Mouse (Mus musculus) forebrain, embryonic 16.5 days (tissue): ENCODE results near the gene Fam129a. TPM values are rescaled to one million over a fixed set of nuclear protein-coding genes. Genes with fewer than 3 reads are reported as not detected.

Source experiments
- ATAC-seq: fragments of 200-750 bp; cut with Nextera tagmentation; 2 replicates; pipeline ENCODE4 v1.8.0; 2017; ENCODE audit warnings: mild to moderate bottlenecking, moderate library complexity
- H3K27ac ChIP-seq: fragments of 300-500 bp; sonication (generic); 2 replicates; pipeline ENCODE4 v1.5.1; 2014; ENCODE audit warnings: low read length, control low read depth
- H3K27me3 ChIP-seq: fragments of 300-500 bp; sonication (generic); replicated peaks from 2 replicates; pipeline ENCODE4 v1.6.1; 2014; ENCODE audit warnings: low read length; ENCODE audit not compliant: control insufficient read depth, insufficient read depth
- H3K36me3 ChIP-seq: fragments of 300-500 bp; sonication (generic); 2 replicates; pipeline ENCODE4 v1.6.1; 2014; ENCODE audit not compliant: control insufficient read depth, insufficient read depth
- H3K4me1 ChIP-seq: fragments of 300-500 bp; sonication (generic); replicated peaks from 2 replicates; pipeline ENCODE4 v1.6.1; 2014; ENCODE audit warnings: low read length; ENCODE audit not compliant: control insufficient read depth, insufficient read depth
- H3K4me2 ChIP-seq: fragments of 300-500 bp; sonication (generic); 2 replicates; pipeline ENCODE4 v1.6.1; 2014; ENCODE audit warnings: mild to moderate bottlenecking, low read length, control low read depth
- H3K4me3 ChIP-seq: fragments of 300-500 bp; sonication (generic); replicated peaks from 2 replicates; pipeline ENCODE4 v1.5.1; 2014; ENCODE audit warnings: mild to moderate bottlenecking, low read length, control low read depth
- H3K9ac ChIP-seq: fragments of 300-500 bp; sonication (generic); replicated peaks from 2 replicates; pipeline ENCODE4 v1.6.1; 2014; ENCODE audit warnings: low read depth, low read length, control low read depth
- H3K9me3 ChIP-seq: fragments of 300-500 bp; sonication (generic); 2 replicates; pipeline ENCODE4 v1.6.1; 2016; ENCODE audit warnings: low read length; ENCODE audit not compliant: control insufficient read depth
- WGBS: fragments of 180-500 bp; shearing (Covaris S2); extraction: QIAGEN DNeasy Blood & Tissue Kit; methylation state at CpG from one replicate; pipeline ENCODE4 v1.1.7; 2014; 5-methylcytosine and 5-hydroxymethylcytosine counted together
- polyA plus RNA-seq: library from polyadenylated mRNA; unstranded; fragments of >200 nt; fragmentation: Nextera tagmentation; extraction: Ambion mirVana; gene quantifications from 2 replicates; pipeline ENCODE4 v1.2.1, GENCODE M21; 2015

Fam129a gene
- polyA plus RNA-seq, 1 experiment from 2014 or later = 0.68 TPM

DNA sequence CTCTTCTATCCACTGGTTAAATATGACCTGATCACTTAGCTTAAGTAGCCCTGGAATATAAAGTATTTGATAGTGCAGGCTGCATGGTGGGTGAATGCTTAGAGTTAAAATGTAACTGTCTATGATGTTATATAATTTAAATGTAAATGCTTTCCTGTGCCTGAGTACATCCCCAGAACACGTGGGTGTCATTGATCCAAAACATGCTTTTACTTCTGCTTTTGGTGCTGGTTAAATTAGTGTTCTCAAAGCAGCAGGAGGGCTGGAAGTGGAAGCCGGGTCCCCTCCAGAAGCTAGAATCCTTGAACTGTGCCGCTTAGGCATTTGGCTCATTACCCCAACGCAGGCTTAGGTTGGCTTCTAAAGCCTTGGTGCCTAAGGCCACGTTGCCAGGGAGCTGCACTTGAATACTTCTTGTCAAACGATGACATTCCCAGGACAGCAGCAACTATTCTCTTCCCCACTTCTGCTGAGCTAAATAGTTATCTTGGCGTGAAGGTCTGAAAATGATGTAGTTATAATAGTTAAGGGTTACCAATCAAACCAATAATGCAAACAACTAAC lies 86.1 kb downstream of the Fam129a start:
- Histone ChIP-seq H3K27me3 (no peaks in the 10 kb centered on the region), H3K4me3 (no peak overlapping the region), H3K4me1 (peaks cover 6% of the 10 kb centered on the region; the same call in 1 of the 2 replicates), H3K4me2 (no peak overlapping the region), H3K9me3 (no peaks in the 10 kb centered on the region), H3K36me3 (no peaks in the 10 kb centered on the region), H3K27ac (no peak overlapping the region), H3K9ac (no peak overlapping the region)
- 28% methylated on average over 7 of the region's 7 CpGs for WGBS
- ATAC-seq = no peak

DNA sequence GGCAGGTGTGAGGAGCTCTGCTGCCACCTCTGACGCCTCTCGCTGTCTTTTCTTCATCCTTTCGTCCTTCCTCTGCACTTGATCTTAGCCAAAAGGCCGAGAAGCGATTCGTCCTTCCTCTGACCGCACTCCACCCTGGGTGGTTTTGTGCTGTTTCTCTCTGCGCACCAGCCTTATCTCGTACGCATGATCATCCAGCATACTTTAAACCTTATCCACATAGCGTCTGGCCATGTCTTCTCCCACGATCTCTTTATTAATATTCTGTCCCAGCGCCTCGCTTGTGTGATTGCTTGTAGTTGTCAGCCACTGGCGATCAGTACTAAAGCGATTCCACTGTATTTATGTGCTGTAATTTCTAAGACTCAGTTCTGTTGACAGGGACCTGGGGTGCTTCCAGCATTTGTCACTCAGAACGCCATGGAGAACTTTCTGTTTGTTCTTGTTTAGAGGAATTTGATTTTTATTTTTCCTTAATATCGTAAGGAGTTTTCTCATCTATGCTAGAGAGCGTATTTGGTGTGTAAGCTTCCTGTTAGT lies 87.4 kb downstream of the Fam129a start:
- no peak for ATAC-seq
- peaks cover 6% of the 10 kb centered on the region; the same call in 1 of the 2 replicates for H3K4me1 ChIP-seq
- no peaks in the 10 kb centered on the region for H3K9me3 ChIP-seq
- no peak overlapping the region for H3K4me3 ChIP-seq
- 77% methylated on average over 19 of the region's 19 CpGs for WGBS
- no peaks in the 10 kb centered on the region for H3K36me3 ChIP-seq
- no peak overlapping the region for H3K4me2 ChIP-seq
- H3K27ac ChIP-seq = no peak overlapping the region
- no peaks in the 10 kb centered on the region for H3K27me3 ChIP-seq
- no peak overlapping the region for H3K9ac ChIP-seq

DNA sequence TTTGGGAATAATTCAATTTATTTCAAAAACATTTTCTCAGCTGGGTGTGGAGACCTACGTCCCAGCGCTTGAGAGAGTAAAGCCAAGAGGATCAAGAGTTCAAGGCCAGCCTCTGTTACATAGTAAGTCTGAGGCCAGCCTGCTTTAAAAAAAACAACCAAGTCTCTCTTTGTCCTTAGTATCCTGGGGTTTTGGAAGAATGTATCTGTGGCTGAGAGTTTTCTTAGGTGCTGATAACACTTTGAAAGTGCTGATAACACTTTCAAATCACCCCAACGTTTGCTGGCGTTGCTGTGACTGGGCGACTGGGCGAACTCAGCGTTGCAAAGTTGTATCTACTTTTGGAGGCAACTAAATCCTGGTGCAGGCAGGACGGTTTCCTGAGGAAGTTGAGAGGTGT lies 88.7 kb downstream of the Fam129a start:
- no peaks in the 10 kb centered on the region for H3K36me3 ChIP-seq
- no peak for ATAC-seq
- no peak overlapping the region for H3K4me2 ChIP-seq
- no peak overlapping the region for H3K4me3 ChIP-seq
- 88% methylated on average over 8 of the region's 8 CpGs for WGBS
- H3K27ac ChIP-seq = no peak overlapping the region
- H3K27me3 ChIP-seq = no peaks in the 10 kb centered on the region
- no peaks in the 10 kb centered on the region for H3K9me3 ChIP-seq
- no peak overlapping the region for H3K9ac ChIP-seq
- H3K4me1 ChIP-seq = peaks cover 6% of the 10 kb centered on the region; the same call in 1 of the 2 replicates

DNA sequence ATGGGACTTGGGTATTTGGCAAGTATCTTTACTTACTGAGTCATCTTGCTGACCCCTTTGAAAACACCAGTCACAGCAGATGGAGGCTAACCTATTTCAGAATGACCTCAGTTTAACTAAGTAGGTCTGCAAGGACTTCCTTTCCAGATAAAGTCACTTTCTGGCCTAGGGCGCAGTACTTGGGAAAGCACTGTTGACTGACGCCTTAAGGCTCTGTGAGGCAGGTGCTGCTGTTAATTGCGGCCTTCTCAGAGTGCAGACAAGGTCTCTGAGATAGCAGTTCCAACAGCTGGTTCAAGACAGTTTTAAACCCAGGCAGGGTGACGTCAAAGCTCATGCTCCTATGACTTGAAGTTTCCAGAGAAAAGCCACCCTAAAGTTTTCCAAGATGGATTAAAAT lies 89.3 kb downstream of the Fam129a start:
- no peak overlapping the region for H3K9ac ChIP-seq
- WGBS = 92% methylated on average over 4 of the region's 4 CpGs
- H3K4me3 ChIP-seq = no peak overlapping the region
- no peaks in the 10 kb centered on the region for H3K9me3 ChIP-seq
- peaks cover 6% of the 10 kb centered on the region; the same call in 1 of the 2 replicates for H3K4me1 ChIP-seq
- no peak for ATAC-seq
- H3K36me3 ChIP-seq = no peaks in the 10 kb centered on the region
- no peak overlapping the region for H3K4me2 ChIP-seq
- H3K27ac ChIP-seq = no peak overlapping the region
- no peaks in the 10 kb centered on the region for H3K27me3 ChIP-seq

DNA sequence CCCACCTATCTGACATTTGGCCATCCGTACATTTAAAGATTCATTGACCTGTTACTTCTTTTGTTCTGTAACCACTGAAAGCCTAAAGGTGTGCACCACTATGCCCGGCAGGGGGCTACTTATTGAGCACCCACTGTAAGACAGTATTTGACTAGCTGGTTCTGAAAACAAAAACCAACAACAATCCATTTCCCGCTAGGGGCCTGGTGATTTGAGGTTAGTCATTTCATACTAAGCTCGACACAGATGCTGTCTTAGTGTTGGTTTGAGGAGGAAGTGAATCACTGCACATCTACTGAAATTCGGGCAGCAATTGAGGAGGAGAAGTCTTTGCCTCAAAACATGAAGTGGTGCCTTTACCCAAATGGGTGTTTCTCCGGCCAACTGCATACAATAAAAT lies 89.9 kb downstream of the Fam129a start:
- 85% methylated on average over 6 of the region's 6 CpGs for WGBS
- H3K27ac ChIP-seq = no peak overlapping the region
- H3K9ac ChIP-seq = no peak overlapping the region
- H3K4me2 ChIP-seq = no peak overlapping the region
- peaks cover 6% of the 10 kb centered on the region; the same call in 1 of the 2 replicates for H3K4me1 ChIP-seq
- no peak overlapping the region for H3K4me3 ChIP-seq
- H3K36me3 ChIP-seq = no peaks in the 10 kb centered on the region
- ATAC-seq = no peak
- H3K27me3 ChIP-seq = no peaks in the 10 kb centered on the region
- H3K9me3 ChIP-seq = no peaks in the 10 kb centered on the region

DNA sequence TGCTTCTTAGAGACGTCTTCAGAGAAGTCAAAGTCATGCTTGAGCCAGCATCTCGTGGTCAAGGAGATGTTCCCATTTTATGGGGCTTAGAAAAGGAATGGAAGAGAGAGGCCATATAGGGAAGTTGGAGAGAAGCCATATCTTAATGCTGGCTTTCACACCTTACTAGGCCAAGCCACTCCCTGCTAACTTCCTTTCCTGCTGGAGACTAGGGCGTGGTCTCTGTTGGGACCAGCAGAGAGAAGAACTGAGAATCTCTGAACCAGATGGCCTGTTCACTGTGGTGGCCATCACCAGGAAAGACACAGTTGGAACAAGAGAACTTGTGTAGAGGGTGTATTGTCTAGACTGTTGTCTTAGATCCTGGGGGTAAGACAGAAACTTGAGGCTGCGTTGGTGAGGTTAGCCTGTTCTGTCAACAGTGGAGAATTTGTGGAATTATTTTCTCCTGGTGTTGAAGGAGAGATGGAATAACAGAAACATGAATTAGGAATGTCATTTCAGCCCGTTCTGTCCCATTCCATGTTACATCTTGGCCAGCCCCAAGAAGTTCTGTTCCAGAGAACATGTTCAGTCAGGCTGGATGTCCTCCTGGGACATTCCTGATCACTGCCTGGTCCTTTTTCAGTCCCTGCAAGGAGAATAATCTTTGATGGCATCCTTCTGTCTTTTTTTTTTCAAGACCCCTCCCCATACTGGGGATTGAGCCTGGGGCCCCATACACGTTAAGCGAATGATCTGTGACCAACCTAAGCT lies 90.9 kb downstream of the Fam129a start:
- 92% methylated on average over 7 of the region's 7 CpGs for WGBS
- peaks cover 6% of the 10 kb centered on the region; the same call in 1 of the 2 replicates for H3K4me1 ChIP-seq
- no peaks in the 10 kb centered on the region for H3K27me3 ChIP-seq
- no peak overlapping the region for H3K4me3 ChIP-seq
- H3K4me2 ChIP-seq = no peak overlapping the region
- no peak overlapping the region for H3K9ac ChIP-seq
- H3K27ac ChIP-seq = no peak overlapping the region
- H3K9me3 ChIP-seq = no peaks in the 10 kb centered on the region
- no peak for ATAC-seq
- H3K36me3 ChIP-seq = no peaks in the 10 kb centered on the region

DNA sequence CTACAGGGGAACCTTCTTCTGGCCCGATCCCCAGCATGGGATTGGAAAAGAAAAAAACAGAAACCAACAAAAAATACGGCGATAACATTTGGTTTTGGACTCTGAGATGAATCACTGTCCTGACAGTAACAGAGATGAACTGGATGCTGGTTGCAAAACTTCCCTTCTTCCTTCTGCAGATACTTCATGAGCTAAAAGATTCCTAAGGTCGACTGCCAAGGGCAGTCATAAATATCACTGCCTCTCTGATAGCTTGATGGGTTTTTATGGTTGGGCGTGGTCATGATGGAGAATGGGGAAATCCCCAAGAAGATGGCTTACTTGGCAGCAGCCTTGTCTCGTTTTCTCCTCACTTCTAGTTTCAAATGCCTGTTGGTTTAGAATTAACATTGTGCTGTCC lies 92.0 kb downstream of the Fam129a start:
- ATAC-seq = no peak
- H3K27me3 ChIP-seq = no peaks in the 10 kb centered on the region
- no peak overlapping the region for H3K4me3 ChIP-seq
- H3K27ac ChIP-seq = no peak overlapping the region
- H3K4me2 ChIP-seq = no peak overlapping the region
- no peak overlapping the region for H3K9ac ChIP-seq
- 78% methylated on average over 6 of the region's 6 CpGs for WGBS
- no peaks in the 10 kb centered on the region for H3K9me3 ChIP-seq
- peaks cover 2% of the 10 kb centered on the region; the same call in 1 of the 2 replicates for H3K4me1 ChIP-seq
- H3K36me3 ChIP-seq = no peaks in the 10 kb centered on the region

DNA sequence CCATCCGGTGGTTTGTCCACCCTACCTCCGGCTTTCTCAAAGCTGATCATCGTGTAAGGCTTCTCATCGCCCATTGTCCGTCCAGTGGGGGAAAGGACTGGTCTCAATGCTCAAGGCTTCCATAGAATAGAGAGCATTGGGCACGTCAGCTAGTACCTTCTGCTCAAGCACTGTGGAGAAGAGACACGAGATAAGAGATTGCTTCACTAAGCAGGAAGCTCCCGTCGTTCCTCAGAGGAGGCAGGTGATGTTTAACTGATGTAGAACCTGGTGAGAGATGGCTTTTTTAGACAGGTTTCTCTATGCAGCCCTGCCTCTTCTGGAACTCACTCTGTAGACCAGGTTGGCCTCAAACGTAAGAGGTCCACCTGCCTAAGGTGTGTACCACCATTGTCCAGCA lies 93.4 kb downstream of the Fam129a start:
- no peaks in the 10 kb centered on the region for H3K4me1 ChIP-seq
- ATAC-seq = no peak
- no peaks in the 10 kb centered on the region for H3K9me3 ChIP-seq
- H3K9ac ChIP-seq = no peak overlapping the region
- no peaks in the 10 kb centered on the region for H3K36me3 ChIP-seq
- H3K27ac ChIP-seq = no peak overlapping the region
- H3K4me3 ChIP-seq = no peak overlapping the region
- H3K27me3 ChIP-seq = no peaks in the 10 kb centered on the region
- 96% methylated on average over 10 of the region's 10 CpGs for WGBS
- no peak overlapping the region for H3K4me2 ChIP-seq

DNA sequence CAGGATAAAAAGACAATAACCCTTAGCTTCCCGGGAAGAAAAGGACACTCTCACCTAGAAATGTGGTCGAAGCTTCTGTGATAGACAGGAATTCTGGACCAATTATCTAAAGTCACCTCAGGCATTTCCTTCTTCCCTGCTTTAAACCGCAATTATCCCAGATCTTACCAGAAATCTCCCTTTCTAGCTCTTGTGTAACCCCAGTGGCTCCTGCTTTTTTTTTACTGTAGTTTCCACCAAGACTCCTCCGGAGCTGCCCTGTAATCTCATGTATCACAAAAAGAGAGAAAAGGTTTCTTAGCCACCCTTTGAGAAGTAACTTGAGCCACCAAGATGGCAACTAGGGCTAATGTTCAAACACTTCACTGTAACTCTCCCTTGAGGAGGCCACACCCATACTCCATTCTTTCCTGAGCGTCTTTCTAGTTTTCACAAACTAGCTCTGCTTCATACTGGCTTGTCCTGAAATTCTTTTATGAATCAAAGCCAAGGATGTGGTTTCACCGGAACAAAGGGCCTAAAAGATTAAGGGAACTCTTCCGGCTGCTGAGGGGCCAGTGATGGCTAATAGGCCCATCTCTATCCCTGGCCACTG lies 93.9 kb downstream of the Fam129a start:
- H3K36me3 ChIP-seq = no peaks in the 10 kb centered on the region
- no peak overlapping the region for H3K9ac ChIP-seq
- H3K9me3 ChIP-seq = no peaks in the 10 kb centered on the region
- H3K4me2 ChIP-seq = no peak overlapping the region
- H3K27me3 ChIP-seq = no peaks in the 10 kb centered on the region
- H3K4me3 ChIP-seq = no peak overlapping the region
- H3K4me1 ChIP-seq = no peaks in the 10 kb centered on the region
- WGBS = 72% methylated on average over 7 of the region's 7 CpGs
- H3K27ac ChIP-seq = no peak overlapping the region
- no peak for ATAC-seq
